9 mouse cellular contexts compared by ENCODE assay signal in genomic region chr6:52601117-52601516, GRCm38 (mm10). TPM values are rescaled to one million over a fixed set of nuclear protein-coding genes. Genes with fewer than 3 reads are reported as not detected.
A peak's percentile ranks its signal among the peaks of the same experiment; 100 is the strongest.
DNase-seq lines count a peak whose midpoint lies in the region; TF ChIP-seq lines count a peak whose summit lies in the region.
"Had no signal": no experiment of that assay in that cellular context is flagged by ENCODE, and none has a peak within 500 bp of the region (broad histone marks: within the 10 kb centered on the region; RNA-seq: fewer than 3 reads in every experiment).

No protein-coding gene starts in this region.

- DNase-seq in adrenal gland, adult (ENCODE audit: inconsistent age in 2 of 2, low spot score in 1 of 2) = peak; percentile 21 to 76
- no peak for DNase-seq in adrenal gland, adult 8-10 months
- DNase-seq in layer of hippocampus, adult 2 months (ENCODE audit: low spot score in 2 of 2) = peak; percentile 18 to 41
- no peak for DNase-seq in layer of hippocampus, adult 9-10 months (ENCODE audit: low spot score)
- peak; percentile 74 for DNase-seq in adrenal gland, postnatal 14 days
- peak; percentile 57 for DNase-seq in induced T-regulatory cell, adult 2 months (ENCODE audit: low read depth)
- DNase-seq in lung, adult 18-20 months = peak; percentile 23 to 51
- DNase-seq in thymus, postnatal 0 days (ENCODE audit: low spot score) = peak; percentile 54

- no peak overlapping the region for H3K4me3 ChIP-seq in layer of hippocampus, adult 2 months
- H3K4me3 ChIP-seq: limb, embryonic 15.5 days had no signal

- TF ChIP-seq CTCF in layer of hippocampus, adult 2 months (conservative IDR thresholded peaks at IDR 0.05) = peak; percentile 91

- no peak overlapping the region for H3K27ac ChIP-seq in layer of hippocampus, adult 2 months
- H3K27ac ChIP-seq: limb, embryonic 15.5 days had no signal

RNA-seq across cellular contexts. Expression of gene Hibadh, which starts 39.1 kb away (rescaled TPM):
- total RNA-seq in adrenal gland, adult 8-10 months (2022) = 100 to 1,000 TPM; 112 to 180 (median 143) TPM
- 10 to 100 TPM; 44.4 to 44.9 TPM for total RNA-seq in layer of hippocampus, adult 2 months (2021)
- 216 and 228 TPM in 2 replicates for total RNA-seq in adrenal gland, postnatal 14 days (2021)
- polyA plus RNA-seq in thymus, postnatal 0 days (2015; fragmentation: Nextera tagmentation; extraction: Ambion mirVana) = 194 and 211 TPM in 2 replicates

Comparison
In these comparisons a context has a peak if more than half of its experiments do, and no peak if none do; other contexts are left out.
1. DNase-seq: peak in adrenal gland, adult (2 of 2), layer of hippocampus, adult 2 months (2 of 2), adrenal gland, postnatal 14 days (single experiment), induced T-regulatory cell, adult 2 months (single experiment), lung, adult 18-20 months (2 of 2) and thymus, postnatal 0 days (single experiment); none in adrenal gland, adult 8-10 months (single experiment) and layer of hippocampus, adult 9-10 months (single experiment).